Mouse (Mus musculus) monocyte, adult 2 months (primary cell): ENCODE results near the gene Ank.

Experiments used
- DNase-seq, 2 experiments: peaks; one replicate each; pipeline ENCODE4 v3.0.0; 2022; ENCODE audit warnings: low spot score in 2 of 2, low read depth in 1 of 2

The Ank gene

DNA sequence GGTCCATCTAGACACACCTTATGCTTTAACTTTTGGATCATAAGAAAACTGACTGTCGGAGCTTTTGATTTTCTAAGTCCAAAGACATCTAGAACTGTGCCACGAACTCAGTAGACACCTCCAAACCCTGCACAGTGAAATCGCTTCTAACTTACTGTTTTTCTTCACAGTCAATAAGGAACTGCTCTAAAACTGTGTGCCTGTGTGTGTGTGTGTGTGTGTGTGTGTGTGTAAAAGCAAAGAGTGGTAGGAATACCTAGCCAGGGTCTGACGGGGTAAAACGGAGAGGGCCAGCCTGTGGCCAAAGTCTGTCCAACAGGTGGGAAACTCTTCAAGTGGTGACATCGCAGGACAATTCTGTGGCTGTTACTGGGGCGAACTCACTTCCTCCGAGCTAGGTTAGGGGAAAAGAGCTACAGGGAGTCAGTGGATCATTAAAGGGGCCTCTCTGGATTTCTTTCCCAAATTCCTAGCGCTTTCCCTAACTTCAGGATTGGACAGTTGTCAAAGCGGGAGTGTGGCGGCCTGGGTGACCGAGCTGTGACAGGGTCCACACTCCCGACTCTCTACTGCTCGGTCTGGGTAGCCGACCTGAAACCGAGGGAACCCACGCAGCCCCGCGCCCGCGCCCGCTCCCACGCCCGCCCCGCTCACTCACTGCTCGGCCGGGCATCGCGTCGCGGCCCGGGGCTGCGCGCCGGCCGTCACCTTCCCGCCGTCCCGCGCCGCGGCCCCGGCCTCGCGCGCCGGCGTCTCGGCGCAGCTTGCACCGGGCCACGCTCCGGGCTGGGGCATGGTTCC lies 163.5 kb downstream of the Ank start:
- no peak for DNase-seq

DNA sequence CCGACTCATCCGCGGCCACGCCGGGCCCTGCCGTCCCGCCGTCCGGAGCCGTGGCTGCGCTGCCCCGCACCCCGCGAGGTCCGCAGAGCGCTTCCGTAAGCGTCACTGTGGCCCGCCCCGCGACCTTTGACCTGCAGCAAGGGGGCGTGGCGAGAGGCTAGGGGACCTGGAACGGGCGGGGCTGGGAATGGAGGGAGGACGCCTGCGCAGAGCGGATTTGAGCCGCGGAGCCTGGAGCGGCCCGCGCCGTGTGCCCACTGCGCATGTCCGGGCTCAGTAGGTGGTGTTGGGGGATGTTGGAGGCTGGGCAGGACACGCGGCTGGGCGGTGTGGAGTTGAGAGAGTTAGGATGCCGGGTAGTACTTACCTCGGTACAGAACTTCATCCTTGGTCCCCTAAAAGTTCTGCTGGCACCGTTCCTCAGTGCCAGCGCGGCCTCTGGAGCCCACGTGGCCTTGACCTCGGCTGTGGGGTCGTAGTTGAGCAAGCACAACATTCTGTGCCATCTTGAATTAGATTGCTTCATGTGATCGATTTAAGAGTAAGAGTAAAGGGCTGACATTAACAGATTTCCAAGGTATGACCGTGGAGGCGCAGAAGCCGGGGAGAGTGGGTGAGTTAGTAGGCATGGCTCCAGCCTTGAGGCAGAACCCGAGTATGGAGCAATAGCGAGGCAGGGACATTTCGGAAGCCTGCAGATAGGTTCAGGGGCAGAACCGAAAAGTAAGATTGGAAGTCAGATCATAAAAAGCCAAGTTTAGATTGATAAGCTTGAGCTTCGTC lies 164.3 kb downstream of the Ank start, which contains the start of gene Otulin:
Gene Otulin, minus strand, starts transcription at position 93 of the 783 bp plus-strand sequence.
- peak; percentile 88 to 97 for DNase-seq

- no peak for DNase-seq
Observed at GRCm38 (mm10) chr15:27633941-27634900, 167.7 kb downstream of the Ank start.

GRCm38 (mm10) chr15:27641171-27641570 lies 174.7 kb downstream of the Ank start:
- DNase-seq: no peak

DNA sequence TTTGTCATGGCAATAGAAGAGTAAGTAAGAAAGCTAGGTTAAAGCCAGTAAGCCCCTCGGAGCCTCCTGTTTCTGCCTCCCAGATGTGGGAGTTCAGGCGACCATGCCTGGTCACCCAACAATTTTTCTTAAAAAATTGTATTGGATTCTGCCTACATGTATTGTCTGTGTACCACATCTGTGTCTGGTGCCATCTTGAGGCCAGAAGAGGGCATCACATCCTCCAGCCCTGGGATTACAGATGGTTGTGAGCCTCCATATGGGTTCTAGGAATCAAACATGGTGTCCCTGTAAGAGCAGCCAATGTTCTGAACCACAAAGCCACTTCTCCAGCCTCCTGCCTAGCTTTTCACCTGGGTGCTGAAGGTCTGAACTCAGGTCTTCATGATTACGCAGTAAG lies 176.4 kb downstream of the Ank start:
- peak in 1 of 2 experiments; percentile 41 for DNase-seq
